Mouse (Mus musculus) kidney, embryonic 14.5 days (tissue): ENCODE measurements at regions not wholly inside any gene's neighbourhood (a gene's known extent, or its start where the extent isn't known, plus 50 kb on each side); places are given as distances from the start of the nearest gene placed in this dataset.
"Not testable (repeated sequence)": the region's sequence is repeated elsewhere in the genome, so short reads cannot be mapped to it uniquely, and the experiment has no call there.

Source experiments
- ATAC-seq: fragments of 200-750 bp; cut with Nextera tagmentation; 2 replicates; pipeline ENCODE4 v1.8.0; 2017; ENCODE audit warnings: moderate number of reproducible peaks, mild to moderate bottlenecking, moderate TSS enrichment, moderate library complexity; ENCODE audit not compliant: low FRiP score, low TSS enrichment
- H3K27ac ChIP-seq: fragments of 300-500 bp; sonication (generic); 2 replicates; pipeline ENCODE4 v1.5.1; 2014; ENCODE audit warnings: low read depth, mild to moderate bottlenecking, low read length, moderate library complexity, mixed read lengths
- H3K27me3 ChIP-seq: fragments of 300-500 bp; sonication (generic); 2 replicates; pipeline ENCODE4 v1.6.1; 2014; ENCODE audit warnings: mild to moderate bottlenecking, low read length; ENCODE audit not compliant: control insufficient read depth, insufficient read depth
- H3K36me3 ChIP-seq: fragments of 300-500 bp; sonication (generic); 2 replicates; pipeline ENCODE4 v1.6.1; 2014; ENCODE audit warnings: low read length, mixed read lengths; ENCODE audit not compliant: control insufficient read depth, insufficient read depth
- H3K4me1 ChIP-seq: fragments of 300-500 bp; sonication (generic); 2 replicates; pipeline ENCODE4 v1.6.1; 2014; ENCODE audit warnings: low read length, mixed read lengths; ENCODE audit not compliant: control insufficient read depth, insufficient read depth
- H3K4me2 ChIP-seq: fragments of 300-500 bp; sonication (generic); replicated peaks from 2 replicates; pipeline ENCODE4 v1.6.1; 2014; ENCODE audit warnings: low read depth, mild to moderate bottlenecking, low read length
- H3K4me3 ChIP-seq: fragments of 300-500 bp; sonication (generic); 2 replicates; pipeline ENCODE4 v1.5.1; 2014; ENCODE audit warnings: mild to moderate bottlenecking, low read length
- H3K9ac ChIP-seq: fragments of 300-500 bp; sonication (generic); 2 replicates; pipeline ENCODE4 v1.6.1; 2014; ENCODE audit warnings: low read depth, mild to moderate bottlenecking, low read length, moderate library complexity
- H3K9me3 ChIP-seq: fragments of 300-500 bp; sonication (generic); 2 replicates; pipeline ENCODE4 v1.6.1; 2016; ENCODE audit warnings: low read length; ENCODE audit not compliant: control insufficient read depth
- WGBS: fragments of 180-500 bp; shearing (Covaris S2); extraction: QIAGEN DNeasy Blood & Tissue Kit; methylation state at CpG from one replicate; pipeline ENCODE4 v1.1.7; 2014; 5-methylcytosine and 5-hydroxymethylcytosine counted together

DNA sequence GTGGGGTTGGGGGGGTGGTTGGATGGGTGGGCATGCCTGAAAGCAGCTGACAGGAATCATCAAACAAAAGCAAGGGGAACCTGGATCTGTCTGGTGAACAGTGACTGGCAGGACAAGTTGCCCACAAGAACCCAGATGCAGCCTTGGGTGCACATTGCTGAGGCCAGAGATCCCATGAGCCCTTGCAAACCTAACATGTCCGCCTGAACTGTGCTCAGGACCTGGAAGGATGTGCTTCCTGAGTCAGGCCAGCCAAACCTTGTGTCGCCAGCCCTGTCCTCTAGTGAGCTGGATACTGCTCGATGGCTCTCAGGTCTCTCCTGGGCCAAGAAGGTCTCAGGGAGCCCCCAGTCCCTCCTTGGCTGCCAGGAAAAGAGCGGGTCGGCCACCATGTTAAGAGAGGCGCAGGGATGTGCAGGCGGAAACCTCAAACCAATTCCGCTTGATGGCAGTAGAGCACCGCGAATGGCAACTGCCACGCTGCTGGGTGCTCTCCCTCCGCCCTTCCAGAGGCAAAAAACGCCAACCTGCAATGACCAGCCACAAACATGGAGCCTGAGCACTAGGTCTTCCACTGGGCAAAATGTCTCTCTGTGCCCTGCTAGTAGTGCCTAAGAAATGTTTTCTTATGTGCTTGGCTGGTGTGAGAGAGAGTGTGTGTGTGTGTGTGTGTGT, 140.2 kb downstream of the Pls3 start:
- WGBS: 64% methylated on average over 10 of the region's 13 CpGs

DNA sequence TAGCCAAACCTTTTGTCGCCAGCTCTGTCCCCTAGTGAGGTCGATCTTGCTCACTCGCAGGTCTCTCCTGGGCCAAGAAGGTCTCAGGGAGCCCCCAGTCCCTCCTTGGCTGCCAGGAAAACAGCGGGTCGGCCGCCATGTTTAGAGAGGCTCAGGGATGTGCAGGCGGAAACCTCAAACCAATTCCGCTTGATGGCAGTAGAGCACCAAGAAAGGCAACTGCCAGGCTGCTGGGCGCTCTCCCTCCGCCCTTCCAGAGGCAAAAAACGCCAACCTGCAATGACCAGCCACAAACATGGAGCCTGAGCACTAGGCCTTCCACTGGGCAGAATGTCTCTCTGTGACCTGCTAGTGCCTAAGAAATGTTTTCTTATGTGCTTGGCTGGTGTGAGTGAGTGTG, 141.3 kb downstream of the Pls3 start:
- not testable (repeated sequence) for H3K4me2 ChIP-seq, H3K27me3 ChIP-seq, H3K9me3 ChIP-seq, H3K4me3 ChIP-seq, H3K27ac ChIP-seq, H3K4me1 ChIP-seq, H3K36me3 ChIP-seq, H3K9ac ChIP-seq, ATAC-seq
- 62% methylated on average over 11 of the region's 11 CpGs for WGBS

More for the DNA sequence above, 140.2 kb downstream of the Pls3 start:
- not testable (repeated sequence) for H3K4me3 ChIP-seq, H3K27ac ChIP-seq, H3K4me1 ChIP-seq, H3K27me3 ChIP-seq, H3K4me2 ChIP-seq, ATAC-seq, H3K9ac ChIP-seq, H3K9me3 ChIP-seq, H3K36me3 ChIP-seq

- H3K9ac ChIP-seq, H3K4me3 ChIP-seq, H3K4me2 ChIP-seq, H3K27me3 ChIP-seq, H3K36me3 ChIP-seq, H3K9me3 ChIP-seq, ATAC-seq, H3K4me1 ChIP-seq, H3K27ac ChIP-seq: not testable (repeated sequence)
- 44% methylated on average over 8 of the region's 12 CpGs for WGBS
Measured at GRCm38 (mm10) chrX:75729791-75730190, 145.2 kb downstream of the Pls3 start.

DNA sequence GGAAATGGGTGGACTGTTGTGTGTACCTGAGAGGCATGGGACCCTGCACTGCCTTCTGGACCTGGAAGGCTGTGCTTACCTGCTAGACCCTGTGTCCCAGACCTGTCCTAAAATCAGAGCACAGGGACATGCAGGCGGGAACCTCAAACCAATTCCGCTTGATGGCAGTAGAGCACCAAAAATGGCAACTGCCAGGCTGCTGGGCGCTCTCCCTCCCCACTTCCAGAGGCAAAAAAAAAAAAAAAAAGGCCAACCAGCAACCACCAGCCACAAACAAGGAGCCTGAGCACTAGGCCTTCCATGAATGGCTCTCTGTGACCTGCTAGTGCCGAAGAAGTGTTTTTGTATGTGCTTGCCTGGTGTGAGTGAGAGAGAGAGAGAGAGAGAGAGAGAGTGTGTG, 146.5 kb downstream of the Pls3 start:
- Histone ChIP-seq H3K27me3 (no peaks in the 10 kb centered on the region), H3K4me3 (no peak overlapping the region), H3K9me3 (no peaks in the 10 kb centered on the region), H3K4me2 (no peak overlapping the region), H3K36me3 (peaks cover 6% of the 10 kb centered on the region; the same call in 1 of the 2 replicates), H3K9ac (no peak overlapping the region), H3K4me1 (no peaks in the 10 kb centered on the region), H3K27ac (no peak overlapping the region)
- no peak for ATAC-seq
- WGBS: 60% methylated on average over 4 of the region's 4 CpGs

- H3K27me3 ChIP-seq, H3K4me1 ChIP-seq, H3K9me3 ChIP-seq, H3K36me3 ChIP-seq, ATAC-seq, H3K9ac ChIP-seq, H3K4me2 ChIP-seq, H3K4me3 ChIP-seq, H3K27ac ChIP-seq: not testable (repeated sequence)
- WGBS: 64% methylated on average over 24 of the region's 39 CpGs
Measured at GRCm38 (mm10) chrX:75723542-75723941, 145.5 kb upstream of the Rab39b start.

- WGBS: 30% methylated on average over 1 of the region's 1 CpGs
- no peak for ATAC-seq
- Histone ChIP-seq H3K27ac (no peak overlapping the region), H3K27me3 (no peaks in the 10 kb centered on the region), H3K36me3 (no peaks in the 10 kb centered on the region), H3K9me3 (peaks cover 2% of the 10 kb centered on the region; the same call in 1 of the 2 replicates), H3K9ac (no peak overlapping the region), H3K4me3 (no peak overlapping the region), H3K4me1 (no peaks in the 10 kb centered on the region), H3K4me2 (no peak overlapping the region)
Measured at GRCm38 (mm10) chrX:75699949-75700348, 121.9 kb upstream of the Rab39b start.

- 92% methylated on average over 8 of the region's 8 CpGs for WGBS
- not testable (repeated sequence) for H3K4me3 ChIP-seq
Measured at GRCm38 (mm10) chrX:75675271-75675670, 97.2 kb upstream of the Rab39b start.

DNA sequence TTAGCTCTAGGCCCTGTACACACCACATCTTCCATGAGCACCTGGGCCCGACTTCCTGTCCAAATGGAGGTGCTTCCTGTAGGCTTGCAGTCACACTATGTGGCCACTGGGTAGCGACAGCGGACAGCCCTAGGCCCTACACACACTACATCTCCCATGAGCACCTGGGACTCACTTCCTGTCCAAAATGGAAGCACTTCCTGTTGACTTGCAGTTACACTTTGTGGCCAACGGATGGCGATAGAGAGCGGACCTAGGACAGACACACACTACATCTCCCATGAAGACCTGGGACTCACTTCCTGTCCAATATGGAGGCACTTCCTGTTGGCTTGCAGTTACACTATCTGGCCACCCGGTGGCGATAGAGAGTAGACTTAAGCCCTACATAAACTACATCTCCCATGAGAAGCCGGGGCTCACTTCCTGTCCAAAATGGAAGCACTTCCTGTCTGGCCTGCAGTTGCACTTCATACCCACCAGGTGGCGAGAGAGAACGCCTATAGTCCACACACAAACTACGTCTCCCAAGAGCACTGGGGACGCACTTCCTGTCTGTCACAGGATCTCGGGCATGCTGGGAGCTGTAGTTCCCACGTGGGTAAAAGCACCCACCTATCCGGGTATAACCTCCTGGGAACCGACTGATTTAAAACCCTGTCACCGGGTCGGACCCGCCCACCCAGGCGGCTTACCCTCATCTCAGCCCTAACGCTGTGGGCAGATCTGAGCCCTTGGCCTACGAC, 96.1 kb upstream of the Rab39b start:
- H3K9ac ChIP-seq: no peak overlapping the region
- 18% methylated on average over 23 of the region's 23 CpGs for WGBS
- no peaks in the 10 kb centered on the region for H3K36me3 ChIP-seq
- H3K4me2 ChIP-seq: peak overlapping the region; percentile 18; the same call in 1 of the 2 replicates
- H3K4me1 ChIP-seq: no peaks in the 10 kb centered on the region
- H3K27me3 ChIP-seq: no peaks in the 10 kb centered on the region
- H3K4me3 ChIP-seq: no peak overlapping the region; the same call in 1 of the 2 replicates
- H3K27ac ChIP-seq: no peak overlapping the region
- peak; percentile 98 for ATAC-seq
- H3K9me3 ChIP-seq: no peaks in the 10 kb centered on the region

More at GRCm38 (mm10) chrX:75675271-75675670, 97.2 kb upstream of the Rab39b start:
- not testable (repeated sequence) for H3K27ac ChIP-seq, H3K4me2 ChIP-seq, H3K4me1 ChIP-seq, H3K36me3 ChIP-seq, H3K9me3 ChIP-seq, ATAC-seq, H3K9ac ChIP-seq, H3K27me3 ChIP-seq

GRCm38 (mm10) chrX:75673586-75673919, 95.5 kb upstream of the Rab39b start:
- WGBS: 50% methylated on average over 13 of the region's 13 CpGs
- Histone ChIP-seq H3K27me3 (no peaks in the 10 kb centered on the region), H3K27ac (no peak overlapping the region), H3K9me3 (no peaks in the 10 kb centered on the region), H3K36me3 (no peaks in the 10 kb centered on the region), H3K4me1 (no peaks in the 10 kb centered on the region), H3K9ac (peak overlapping the region; percentile 34; the same call in 1 of the 2 replicates), H3K4me2 (peak overlapping the region; percentile 32), H3K4me3 (peak overlapping the region; percentile 13; the same call in 1 of the 2 replicates)
- no peak for ATAC-seq
